Comparison of ENCODE assay signal across 8 mouse cellular contexts in genomic region chr2:132143943-132144927, GRCm38 (mm10). TPM values are rescaled to one million over a fixed set of nuclear protein-coding genes. Genes with fewer than 3 reads are reported as not detected.
DNase-seq lines count a peak whose midpoint lies in the region; ATAC-seq and TF ChIP-seq lines count a peak whose summit lies in the region.

No protein-coding gene starts in this region.

- no peak for TF ChIP-seq CTCF in E14TG2a.4 (conservative IDR thresholded peaks at IDR 0.05; ENCODE audit: low read length)

- H3K9ac ChIP-seq in heart, embryonic 14.5 days (ENCODE audit: low read length), result peak overlapping the region; percentile 89
- H3K9ac ChIP-seq in limb, embryonic 12.5 days (replicated peaks), result peak overlapping the region; percentile 79

- H3K4me3 ChIP-seq in erythroblast, embryonic 14.5 days (replicated peaks), result peak overlapping the region; percentile 66
- peak overlapping the region; percentile 94 for H3K4me3 ChIP-seq in E14TG2a.4 (replicated peaks; ENCODE audit: low read length)
- H3K4me3 ChIP-seq in heart, embryonic 14.5 days (ENCODE audit: control insufficient read depth in 1 of 2, insufficient read depth in 1 of 2, low read depth in 1 of 2, low read length in 2 of 2), result peak overlapping the region; percentile 93 to 97
- H3K4me3 ChIP-seq in limb, embryonic 12.5 days (replicated peaks), result peak overlapping the region; percentile 90

- no peaks in the 10 kb centered on the region for H3K36me3 ChIP-seq in erythroblast, embryonic 14.5 days (ENCODE audit: control insufficient read depth)
- H3K36me3 ChIP-seq in E14TG2a.4 (ENCODE audit: insufficient read depth, low read length), result peaks cover 6% of the 10 kb centered on the region; the same call in 1 of the 2 replicates
- H3K36me3 ChIP-seq in heart, embryonic 14.5 days (ENCODE audit: control insufficient read depth, insufficient read depth, low read length), result no peaks in the 10 kb centered on the region
- peaks cover 6% of the 10 kb centered on the region for H3K36me3 ChIP-seq in limb, embryonic 12.5 days

- peak; percentile 65 for DNase-seq in cerebellum, postnatal 14 days
- peak; percentile 50 for DNase-seq in neural tube, embryonic 10.5 days (ENCODE audit: extremely low spot score, low spot score)

- H3K27ac ChIP-seq in heart, embryonic 14.5 days (replicated peaks in 1 of 2; ENCODE audit: control insufficient read depth in 1 of 2, insufficient read depth in 1 of 2, low read depth in 2 of 2, low read length in 2 of 2), result peak overlapping the region in 1 of 2 experiments; percentile 44; a peak in 1 of 4 replicates
- no peak overlapping the region for H3K27ac ChIP-seq in limb, embryonic 12.5 days

- peaks cover 45% of the 10 kb centered on the region for H3K27me3 ChIP-seq in erythroblast, embryonic 14.5 days (ENCODE audit: control insufficient read depth)
- H3K27me3 ChIP-seq in E14TG2a.4 (ENCODE audit: insufficient read depth, low read length), result 0 out of 2 replicates have a peak, but pooled peaks cover 8% of the 10 kb centered on the region
- no peaks in the 10 kb centered on the region for H3K27me3 ChIP-seq in heart, embryonic 14.5 days (ENCODE audit: control insufficient read depth, insufficient read depth, low read length)
- H3K27me3 ChIP-seq in limb, embryonic 12.5 days, result peaks cover 25% of the 10 kb centered on the region

- peak overlapping the region; percentile 99 for H3K4me2 ChIP-seq in heart, embryonic 14.5 days (ENCODE audit: low read length)
- peak overlapping the region; percentile 89 for H3K4me2 ChIP-seq in limb, embryonic 12.5 days

- peaks cover 17% of the 10 kb centered on the region for H3K4me1 ChIP-seq in erythroblast, embryonic 14.5 days (ENCODE audit: control insufficient read depth)
- peaks cover 71% of the 10 kb centered on the region for H3K4me1 ChIP-seq in E14TG2a.4 (replicated peaks; ENCODE audit: low read depth, low read length)
- H3K4me1 ChIP-seq in heart, embryonic 14.5 days (ENCODE audit: control insufficient read depth in 2 of 2, insufficient read depth in 2 of 2, low read length in 2 of 2), result peaks cover 5 to 6% of the 10 kb centered on the region in 2 experiments; a peak in 3 of 4 replicates
- H3K4me1 ChIP-seq in limb, embryonic 12.5 days (replicated peaks), result peaks cover 15% of the 10 kb centered on the region

- H3K9me3 ChIP-seq in erythroblast, embryonic 14.5 days (ENCODE audit: control insufficient read depth, low read length), result no peaks in the 10 kb centered on the region; the same call in 1 of the 2 replicates
- H3K9me3 ChIP-seq in E14TG2a.4 (ENCODE audit: low read length), result no peaks in the 10 kb centered on the region
- no peaks in the 10 kb centered on the region for H3K9me3 ChIP-seq in heart, embryonic 14.5 days (ENCODE audit: control insufficient read depth, low read length)
- H3K9me3 ChIP-seq in limb, embryonic 12.5 days, result no peaks in the 10 kb centered on the region

- WGBS in heart, embryonic 14.5 days, result 4% methylated on average over 50 of the region's 66 CpGs
- WGBS in limb, embryonic 12.5 days, result 2% methylated on average over 55 of the region's 66 CpGs

- ATAC-seq in erythroblast, adult 5-6 weeks (replicated peaks; ENCODE audit: low FRiP score, poor library complexity, severe bottlenecking), result no peak
- 0 out of 2 replicates have a peak, but pooled peaks have one; percentile 20 for ATAC-seq in heart, embryonic 14.5 days (ENCODE audit: insufficient number of reproducible peaks, insufficient read depth, low FRiP score, low read depth)
- no peak for ATAC-seq in limb, embryonic 12.5 days (ENCODE audit: insufficient number of reproducible peaks, insufficient read depth, low FRiP score, low TSS enrichment, low read depth)
- ATAC-seq in monocyte, adult 5-6 weeks (replicated peaks; ENCODE audit: insufficient number of reproducible peaks, low FRiP score, low TSS enrichment, poor library complexity, severe bottlenecking), result no peak

RNA-seq across cellular contexts. Expression of gene Slc23a2, which starts 0.7 kb away (rescaled TPM):
- polyA plus RNA-seq in erythroblast, embryonic 14.5 days (2012), result not detected in 2 replicates
- 4.0 and 7.5 TPM in 2 replicates for total RNA-seq in erythroblast, adult 5-6 weeks (2015; ENCODE audit: low replicate concordance)
- 2.5 and 5.7 TPM in 2 replicates for total RNA-seq in erythroblast, adult 5-6 weeks (2017; ENCODE audit: low replicate concordance)
- polyA plus RNA-seq in heart, embryonic 14.5 days (2014; fragmentation: Nextera tagmentation; extraction: Ambion mirVana), result 10.9 and 12.5 TPM in 2 replicates
- polyA plus RNA-seq in limb, embryonic 12.5 days (2016; fragmentation: Nextera tagmentation; extraction: Ambion mirVana), result 12.5 and 12.8 TPM in 2 replicates
- 15.0 to 28.8 TPM (median 17.0 TPM) in 3 replicates for total RNA-seq in monocyte, adult 5-6 weeks (2017)

Comparison
In these comparisons a context has a peak if more than half of its experiments do, and no peak if none do; other contexts are left out.
1. RNA of gene Slc23a2, which starts 0.7 kb away (polyA plus RNA-seq): 12.5 to 12.8 TPM in limb, embryonic 12.5 days and 10.9 to 12.5 TPM in heart, embryonic 14.5 days; not detected in erythroblast, embryonic 14.5 days; every median in the first group is over 10 times any median in the second.
2. Peak in every context shown above with its lines, with median percentiles within 50 percentile points of each other: H3K4me3 ChIP-seq.